Mouse (Mus musculus) MEL (cell line): ENCODE measurements around the gene Mpz. TPM values are rescaled to one million over a fixed set of nuclear protein-coding genes. Genes with fewer than 3 reads are reported as not detected.

Experiments used
- DNase-seq: peaks from one replicate; pipeline ENCODE4 v3.0.0; 2011; ENCODE audit warnings: low read depth, low spot score
- H3K27ac ChIP-seq: 2 replicates; pipeline ENCODE4 v1.5.1; 2012; ENCODE audit warnings: low read depth, mild to moderate bottlenecking, control low read depth, low read length, moderate library complexity; ENCODE audit not compliant: control insufficient read depth
- H3K27me3 ChIP-seq, 2 experiments: fragments of 150-350 bp in 1 of 2; sonication (generic) in 1 of 2; 2 replicates each; pipeline ENCODE4 v1.6.1; 2012; ENCODE audit warnings: low read length in 2 of 2, mild to moderate bottlenecking in 2 of 2, improper control_type of control experiment in 1 of 2, moderate library complexity in 1 of 2; ENCODE audit not compliant: insufficient read depth in 2 of 2, control insufficient read depth in 1 of 2
- H3K36me3 ChIP-seq, 2 experiments: 2 replicates each; pipeline ENCODE4 v1.6.1; 2012 to 2014; ENCODE audit warnings: low read length in 2 of 2, improper control_type of control experiment in 1 of 2, inconsistent platforms in 1 of 2, mild to moderate bottlenecking in 1 of 2; ENCODE audit not compliant: insufficient read depth in 2 of 2, control insufficient read depth in 1 of 2
- H3K4me1 ChIP-seq, 2 experiments: fragments of 150-350 bp in 1 of 2; sonication (generic) in 1 of 2; 2 replicates each; pipeline ENCODE4 v1.6.1; 2012; ENCODE audit warnings: low read length in 2 of 2, improper control_type of control experiment in 1 of 2, mild to moderate bottlenecking in 1 of 2; ENCODE audit not compliant: insufficient read depth in 2 of 2, control insufficient read depth in 1 of 2
- H3K4me3 ChIP-seq, 2 experiments: fragments of 150-350 bp in 1 of 2; sonication (generic) in 1 of 2; 2 replicates each; pipeline ENCODE4 v1.5.1; 2012; ENCODE audit warnings: low read depth in 2 of 2, low read length in 2 of 2, mild to moderate bottlenecking in 2 of 2, moderate library complexity in 2 of 2, control low read depth in 1 of 2, improper control_type of control experiment in 1 of 2; ENCODE audit not compliant: control insufficient read depth in 1 of 2, insufficient read depth in 1 of 2
- H3K79me2 ChIP-seq: 2 replicates; pipeline ENCODE4 v1.6.1; 2012; ENCODE audit warnings: mild to moderate bottlenecking, low read length, moderate library complexity; ENCODE audit not compliant: control insufficient read depth, poor library complexity, insufficient read depth
- H3K9ac ChIP-seq: 2 replicates; pipeline ENCODE4 v1.6.1; 2012; ENCODE audit warnings: low read depth, mild to moderate bottlenecking, control low read depth, low read length, moderate library complexity; ENCODE audit not compliant: control insufficient read depth, poor library complexity, severe bottlenecking
- H3K9me3 ChIP-seq: fragments of 150-350 bp; sonication (generic); replicated peaks from 2 replicates; pipeline ENCODE4 v1.6.1; 2012; ENCODE audit warnings: mild to moderate bottlenecking, low read length, improper control_type of control experiment, moderate library complexity; ENCODE audit not compliant: insufficient read depth
- BHLHE40 ChIP-seq: IDR thresholded peaks from 2 replicates; pipeline ENCODE4 v1.6.1; 2012; ENCODE audit warnings: low read depth, mild to moderate bottlenecking, inconsistent platforms, low read length, improper control_type of control experiment, borderline replicate concordance
- CHD1 ChIP-seq: IDR thresholded peaks from 2 replicates; pipeline ENCODE4 v1.6.1; 2012; ENCODE audit warnings: low read depth, mild to moderate bottlenecking, inconsistent platforms, low read length, improper control_type of control experiment
- E2F4 ChIP-seq: IDR thresholded peaks from 2 replicates; pipeline ENCODE4 v1.6.1; 2011; ENCODE audit warnings: low read depth, low read length, improper control_type of control experiment, borderline replicate concordance
- ELF1 ChIP-seq: IDR thresholded peaks from 2 replicates; pipeline ENCODE4 v1.6.1; 2014; ENCODE audit warnings: low read depth, mild to moderate bottlenecking, inconsistent platforms, low read length, improper control_type of control experiment, moderate library complexity
- EP300 ChIP-seq, 2 experiments: IDR thresholded peaks; 2 replicates each; pipeline ENCODE4 v1.6.1; 2011; ENCODE audit warnings: improper control_type of control experiment in 2 of 2, low read length in 2 of 2, low read depth in 1 of 2, mild to moderate bottlenecking in 1 of 2
- GATA1 ChIP-seq: IDR thresholded peaks from 2 replicates; pipeline ENCODE4 v1.6.1; 2011; ENCODE audit warnings: low read depth, low read length, improper control_type of control experiment
- HCFC1 ChIP-seq: IDR thresholded peaks from 2 replicates; pipeline ENCODE4 v1.6.1; 2012; ENCODE audit warnings: low read depth, mild to moderate bottlenecking, inconsistent platforms, low read length, improper control_type of control experiment, moderate library complexity
- MAFK ChIP-seq: IDR thresholded peaks from 2 replicates; pipeline ENCODE4 v1.6.1; 2011; ENCODE audit warnings: low read depth, mild to moderate bottlenecking, low read length, improper control_type of control experiment, borderline replicate concordance
- MEF2A ChIP-seq: IDR thresholded peaks from 2 replicates; pipeline ENCODE4 v1.6.1; 2014; ENCODE audit warnings: low read depth, mild to moderate bottlenecking, inconsistent platforms, low read length, improper control_type of control experiment; ENCODE audit not compliant: poor library complexity, insufficient replicate concordance, severe bottlenecking; ENCODE audit errors: extremely low read depth
- MXI1 ChIP-seq: IDR thresholded peaks from 2 replicates; pipeline ENCODE4 v1.6.1; 2011; ENCODE audit warnings: mild to moderate bottlenecking, low read depth, low read length, improper control_type of control experiment
- MYC ChIP-seq: IDR thresholded peaks from 2 replicates; pipeline ENCODE4 v1.6.1; 2011; ENCODE audit warnings: low read depth, mild to moderate bottlenecking, low read length, improper control_type of control experiment, moderate library complexity
- POLR2A ChIP-seq, 2 experiments: IDR thresholded peaks; 2 replicates each; pipeline ENCODE4 v1.6.1; 2011 to 2012; ENCODE audit warnings: low read length in 2 of 2, mild to moderate bottlenecking in 2 of 2, control low read depth in 1 of 2, improper control_type of control experiment in 1 of 2, low read depth in 1 of 2, moderate library complexity in 1 of 2; ENCODE audit not compliant: control insufficient read depth in 1 of 2, insufficient read depth in 1 of 2, poor library complexity in 1 of 2
- POLR2AphosphoS2 ChIP-seq: IDR thresholded peaks from 2 replicates; pipeline ENCODE4 v1.6.1; 2011; ENCODE audit warnings: low read length, improper control_type of control experiment
- RAD21 ChIP-seq: IDR thresholded peaks from 2 replicates; pipeline ENCODE4 v1.6.1; 2011; ENCODE audit warnings: mild to moderate bottlenecking, low read depth, low read length, improper control_type of control experiment
- SIN3A ChIP-seq: IDR thresholded peaks from 2 replicates; pipeline ENCODE4 v1.6.1; 2012; ENCODE audit warnings: low read length, improper control_type of control experiment, inconsistent platforms
- SMC3 ChIP-seq: IDR thresholded peaks from 2 replicates; pipeline ENCODE4 v1.6.1; 2011; ENCODE audit warnings: low read depth, low read length, improper control_type of control experiment
- TAL1 ChIP-seq: IDR thresholded peaks from 2 replicates; pipeline ENCODE4 v1.6.1; 2012; ENCODE audit warnings: mild to moderate bottlenecking, inconsistent platforms, low read length, moderate library complexity, mixed read lengths
- TBP ChIP-seq: IDR thresholded peaks from 2 replicates; pipeline ENCODE4 v1.8.0; 2011; ENCODE audit warnings: low read depth, low read length, improper control_type of control experiment
- TCF12 ChIP-seq: IDR thresholded peaks from 2 replicates; pipeline ENCODE4 v1.6.1; 2014; ENCODE audit warnings: low read depth, mild to moderate bottlenecking, inconsistent platforms, low read length, improper control_type of control experiment, moderate library complexity
- USF1 ChIP-seq: IDR thresholded peaks from 2 replicates; pipeline ENCODE4 v1.6.1; 2014; ENCODE audit warnings: low read depth, mild to moderate bottlenecking, inconsistent platforms, low read length, improper control_type of control experiment, moderate library complexity
- ZC3H11A ChIP-seq: IDR thresholded peaks from 2 replicates; pipeline ENCODE4 v1.6.1; 2012; ENCODE audit warnings: low read depth, mild to moderate bottlenecking, inconsistent platforms, low read length, improper control_type of control experiment
- ZKSCAN1 ChIP-seq: IDR thresholded peaks from 2 replicates; pipeline ENCODE4 v1.6.1; 2012; ENCODE audit warnings: low read depth, mild to moderate bottlenecking, inconsistent platforms, low read length, improper control_type of control experiment, moderate library complexity
- ZMIZ1 ChIP-seq: IDR thresholded peaks from 2 replicates; pipeline ENCODE4 v1.6.1; 2012; ENCODE audit warnings: low read depth, mild to moderate bottlenecking, inconsistent platforms, low read length, improper control_type of control experiment, moderate library complexity
- ZNF384 ChIP-seq: IDR thresholded peaks from 2 replicates; pipeline ENCODE4 v1.6.1; 2012; ENCODE audit warnings: low read depth, mild to moderate bottlenecking, inconsistent platforms, low read length, improper control_type of control experiment
- polyA plus RNA-seq, 2 experiments: library from polyadenylated mRNA; stranded (reverse) in 1 of 2; unstranded in 1 of 2; fragments of >175 nt in 1 of 2; fragments of >200 nt in 1 of 2; gene quantifications; 2 replicates each; pipeline versions ENCODE4 v1.2.1 to v1.2.4; 2012; ENCODE audit warnings: low replicate concordance in 2 of 2, low read depth in 1 of 2; ENCODE audit not compliant: insufficient read length in 2 of 2, insufficient read depth in 1 of 2, missing spikeins in 1 of 2
- total RNA-seq: library from RNA; depleted of rRNA; stranded (reverse); fragments of 300-350 nt; gene quantifications from 2 replicates; pipeline ENCODE4 v1.2.3, GENCODE M21; 2012

Gene Mpz
- total and polyA plus RNA-seq, 3 experiments: 0.28 TPM; not detected in 2

DNA sequence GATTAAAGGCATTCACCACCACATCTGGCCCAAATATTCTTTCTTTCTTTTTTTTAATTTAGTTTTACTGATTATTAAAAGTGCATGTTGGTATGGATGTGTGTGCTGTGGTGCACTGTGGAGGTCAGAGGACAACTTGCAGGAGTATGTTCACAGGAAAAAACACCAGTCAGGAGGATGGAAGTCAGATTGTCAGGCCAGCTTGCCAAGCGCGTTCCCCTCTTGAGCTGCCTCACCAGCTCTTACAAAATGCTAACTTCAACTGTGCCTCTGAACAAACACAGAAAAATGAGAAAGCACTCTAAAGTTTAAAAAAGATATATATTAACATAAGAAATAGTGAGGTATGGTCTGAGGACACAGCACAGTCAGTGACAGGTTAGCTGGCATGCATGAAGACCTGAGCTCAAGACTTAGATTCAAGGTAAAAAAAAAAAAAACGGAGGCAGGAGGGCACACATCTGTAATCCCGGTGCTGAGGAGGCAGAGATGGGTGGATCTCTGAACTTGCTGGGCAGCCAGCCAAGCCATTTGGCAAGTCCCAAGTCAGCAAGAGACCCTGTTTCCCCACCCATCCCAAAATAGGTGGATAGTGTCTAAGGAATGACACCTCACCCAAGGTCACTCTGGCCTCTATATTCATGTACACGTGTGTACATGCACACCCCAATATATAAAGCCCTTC lies 29.1 kb downstream of the Mpz start:
- peaks cover 0 to 5% of the 10 kb centered on the region in 2 experiments; a peak in 2 of 4 replicates for H3K36me3 ChIP-seq
- no peak overlapping the region for H3K4me3 ChIP-seq
- peaks cover 0 to 9% of the 10 kb centered on the region in 2 experiments; a peak in 2 of 4 replicates for H3K4me1 ChIP-seq
- no peaks in the 10 kb centered on the region for H3K79me2 ChIP-seq
- DNase-seq: no peak
- no peak overlapping the region for H3K27ac ChIP-seq
- H3K27me3 ChIP-seq: peaks cover 5 to 9% of the 10 kb centered on the region in 2 experiments; a peak in 3 of 4 replicates
- TF ChIP-seq MYC: no peak
- TF ChIP-seq RAD21: no peak
- TF ChIP-seq SMC3: no peak
- TF ChIP-seq CHD1: no peak
- peak; percentile 77 for TF ChIP-seq ZNF384
- H3K9ac ChIP-seq: no peak overlapping the region
- no peaks in the 10 kb centered on the region for H3K9me3 ChIP-seq

DNA sequence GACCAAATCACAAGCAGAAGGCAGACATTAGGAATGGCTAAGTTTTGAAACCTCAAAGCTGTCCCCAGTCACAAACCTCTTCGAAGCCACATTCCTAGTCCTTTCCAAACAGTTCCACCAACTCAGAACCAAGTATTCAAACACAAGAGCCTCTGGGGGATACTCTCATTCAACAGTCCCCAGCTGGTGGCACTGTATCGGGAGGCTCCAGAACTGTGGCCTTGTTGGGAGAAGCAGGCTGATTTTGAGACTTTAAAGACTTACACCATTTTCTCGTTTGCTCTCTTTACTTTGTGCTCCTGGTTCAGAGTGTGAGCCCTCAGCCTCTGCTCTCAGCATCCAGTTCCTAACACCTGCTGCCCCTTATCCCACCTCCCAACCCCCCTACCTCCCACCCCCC lies 32.5 kb downstream of the Mpz start:
- no peak for DNase-seq
- Histone ChIP-seq H3K4me3 (no peak overlapping the region), H3K79me2 (no peaks in the 10 kb centered on the region), H3K36me3 (peaks cover 0 to 5% of the 10 kb centered on the region in 2 experiments; a peak in 2 of 4 replicates), H3K27ac (no peak overlapping the region), H3K9ac (no peak overlapping the region), H3K9me3 (no peaks in the 10 kb centered on the region), H3K27me3 (no peaks in the 10 kb centered on the region), H3K4me1 (peaks cover 0 to 9% of the 10 kb centered on the region in 2 experiments; a peak in 2 of 4 replicates)
- TF ChIP-seq BHLHE40 (no peak), EP300 (IDR thresholded peaks at IDR 0.05; ENCODE audit: low read depth in 1 of 2, low read length in 2 of 2) (no peak), ZMIZ1 (no peak), HCFC1 (no peak), SIN3A (no peak)

DNA sequence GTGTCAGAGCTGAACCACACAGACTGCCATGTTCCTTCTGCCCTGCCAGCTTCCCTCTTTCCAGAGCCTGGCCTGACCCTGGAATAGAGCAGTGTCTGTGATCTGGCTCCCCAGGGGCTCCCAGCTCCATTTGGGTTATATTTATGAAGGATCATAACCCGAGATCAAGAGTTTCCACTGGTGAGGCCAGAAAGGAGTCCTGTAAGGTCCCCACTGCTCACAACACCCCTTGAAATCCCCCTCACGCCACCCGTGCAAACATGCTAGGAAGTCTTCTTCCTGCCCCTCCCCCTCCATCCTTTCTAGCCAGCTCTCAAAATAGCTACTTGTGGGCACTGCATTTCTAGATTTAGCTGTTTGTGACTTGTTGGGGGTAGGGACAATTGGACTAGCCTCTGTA lies 33.1 kb downstream of the Mpz start:
- Histone ChIP-seq H3K79me2 (no peaks in the 10 kb centered on the region), H3K9ac (no peak overlapping the region), H3K4me3 (no peak overlapping the region), H3K27ac (no peak overlapping the region), H3K9me3 (no peaks in the 10 kb centered on the region), H3K36me3 (peaks cover 0 to 5% of the 10 kb centered on the region in 2 experiments; a peak in 2 of 4 replicates), H3K4me1 (peaks cover 0 to 9% of the 10 kb centered on the region in 2 experiments; a peak in 2 of 4 replicates), H3K27me3 (no peaks in the 10 kb centered on the region)
- DNase-seq: no peak
- TF ChIP-seq TCF12 (no peak), ZMIZ1 (no peak), MEF2A (no peak), EP300 (IDR thresholded peaks at IDR 0.05; ENCODE audit: low read depth in 1 of 2, low read length in 2 of 2) (no peak), ZC3H11A (no peak), USF1 (no peak), MAFK (no peak), ELF1 (no peak), POLR2AphosphoS2 (no peak), BHLHE40 (no peak), MXI1 (no peak), POLR2A (IDR thresholded peaks at IDR 0.05; ENCODE audit: control insufficient read depth in 1 of 2, insufficient read depth in 1 of 2, low read depth in 1 of 2, low read length in 2 of 2, poor library complexity in 1 of 2) (no peak), TAL1 (no peak), GATA1 (no peak), E2F4 (no peak), CHD1 (no peak), ZKSCAN1 (no peak), TBP (no peak)
